Mouse (Mus musculus) right cerebral cortex, postnatal 4 days (tissue): ENCODE measurements at regions not wholly inside any gene's neighbourhood (a gene's known extent, or its start where the extent isn't known, plus 50 kb on each side); places are given as distances from the start of the nearest gene placed in this dataset.

Experiments
- DNase-seq: peaks from one replicate; pipeline ENCODE4 v3.0.0-alpha.2; 2022

- no peak for DNase-seq
Observed at GRCm38 (mm10) chr2:173994301-173995073, 81.6 kb upstream of the Stx16 start.

- no peak for DNase-seq
Observed at GRCm38 (mm10) chr2:174004666-174005065, 71.4 kb upstream of the Stx16 start.

GRCm38 (mm10) chr2:174007976-174008349 is 68.1 kb upstream of the Stx16 start:
- no peak for DNase-seq

GRCm38 (mm10) chr2:174008350-174009218 is 67.5 kb upstream of the Stx16 start:
- no peak for DNase-seq

- DNase-seq = no peak
Observed at GRCm38 (mm10) chr2:174010038-174010437, 66.1 kb upstream of the Stx16 start.

GRCm38 (mm10) chr2:174011399-174011798 is 64.7 kb upstream of the Stx16 start:
- no peak for DNase-seq

- DNase-seq = no peak
Observed at GRCm38 (mm10) chr2:174014361-174014760, 61.7 kb upstream of the Stx16 start.

- DNase-seq = no peak
Observed at GRCm38 (mm10) chr2:174015283-174015682, 60.8 kb upstream of the Stx16 start.

GRCm38 (mm10) chr2:174016068-174016467 is 60.0 kb upstream of the Stx16 start:
- DNase-seq = no peak

- no peak for DNase-seq
Observed at GRCm38 (mm10) chr2:174017042-174017441, 59.1 kb upstream of the Stx16 start.

- no peak for DNase-seq
Observed at GRCm38 (mm10) chr2:174017596-174017995, 58.5 kb upstream of the Stx16 start.

- no peak for DNase-seq
Observed at GRCm38 (mm10) chr2:174018002-174018401, 58.1 kb upstream of the Stx16 start.

- no peak for DNase-seq
Observed at GRCm38 (mm10) chr2:174018986-174019385, 57.1 kb upstream of the Stx16 start.

- no peak for DNase-seq
Observed at GRCm38 (mm10) chr2:174019970-174020369, 56.1 kb upstream of the Stx16 start.

GRCm38 (mm10) chr2:174020447-174020846 is 55.7 kb upstream of the Stx16 start:
- DNase-seq = no peak

GRCm38 (mm10) chr2:174021538-174021937 is 54.6 kb upstream of the Stx16 start:
- no peak for DNase-seq

GRCm38 (mm10) chr2:174022292-174022691 is 53.8 kb upstream of the Stx16 start:
- no peak for DNase-seq

GRCm38 (mm10) chr2:174025181-174025870 is 50.8 kb upstream of the Stx16 start:
- DNase-seq = no peak
